Mouse (Mus musculus) liver, embryonic 12.5 days (tissue): Measurements from ENCODE around the gene Lyz1. TPM values are rescaled to one million over a fixed set of nuclear protein-coding genes. Genes with fewer than 3 reads are reported as not detected.
"Not testable (repeated sequence)": the region's sequence is repeated elsewhere in the genome, so short reads cannot be mapped to it uniquely, and the experiment has no call there.

Experiments used
- ATAC-seq: fragments of 200-750 bp; cut with Nextera tagmentation; 2 replicates; pipeline ENCODE4 v1.8.0; 2017; ENCODE audit warnings: moderate number of reproducible peaks, mild to moderate bottlenecking, moderate library complexity
- H3K27ac ChIP-seq: fragments of 300-500 bp; sonication (generic); 2 replicates; pipeline ENCODE4 v1.5.1; 2016; ENCODE audit warnings: mild to moderate bottlenecking
- H3K27me3 ChIP-seq: fragments of 300-500 bp; sonication (generic); replicated peaks from 2 replicates; pipeline ENCODE4 v1.6.1; 2016; ENCODE audit warnings: mild to moderate bottlenecking, moderate library complexity
- H3K36me3 ChIP-seq: fragments of 300-500 bp; sonication (generic); 2 replicates; pipeline ENCODE4 v1.6.1; 2016; ENCODE audit warnings: mild to moderate bottlenecking, moderate library complexity
- H3K4me1 ChIP-seq: fragments of 300-500 bp; sonication (generic); 2 replicates; pipeline ENCODE4 v1.6.1; 2016
- H3K4me2 ChIP-seq: fragments of 300-500 bp; sonication (generic); 2 replicates; pipeline ENCODE4 v1.6.1; 2016; ENCODE audit warnings: mild to moderate bottlenecking, moderate library complexity
- H3K4me3 ChIP-seq: fragments of 300-500 bp; sonication (generic); 2 replicates; pipeline ENCODE4 v1.5.1; 2016; ENCODE audit warnings: mild to moderate bottlenecking, moderate library complexity
- H3K9ac ChIP-seq: fragments of 300-500 bp; sonication (generic); 2 replicates; pipeline ENCODE4 v1.6.1; 2016; ENCODE audit warnings: mild to moderate bottlenecking, moderate library complexity
- H3K9me3 ChIP-seq: fragments of 300-500 bp; sonication (generic); replicated peaks from 2 replicates; pipeline ENCODE4 v1.6.1; 2016; ENCODE audit warnings: mild to moderate bottlenecking, moderate library complexity
- WGBS: fragments of 180-500 bp; shearing (Covaris S2); methylation state at CpG from one replicate; pipeline ENCODE4 v1.1.7; 2016; ENCODE audit not compliant: insufficient replicate concordance; 5-methylcytosine and 5-hydroxymethylcytosine counted together
- polyA plus RNA-seq: library from polyadenylated mRNA; unstranded; fragments of >200 nt; fragmentation: Nextera tagmentation; extraction: Ambion mirVana; gene quantifications from 2 replicates; pipeline ENCODE4 v1.2.1, GENCODE M21; 2016

Lyz1 gene
- polyA plus RNA-seq, 1 experiment from 2014 or later = not detected

- 62% methylated on average over 3 of the region's 7 CpGs for WGBS
- H3K9me3 ChIP-seq, H3K27ac ChIP-seq, H3K36me3 ChIP-seq, H3K4me3 ChIP-seq, H3K9ac ChIP-seq, H3K4me1 ChIP-seq, H3K27me3 ChIP-seq, H3K4me2 ChIP-seq, ATAC-seq: not testable (repeated sequence)
These were observed 18.0 kb downstream of the Lyz1 start for GRCm38 (mm10) chr10:117274645-117275044.

- H3K9ac ChIP-seq = no peak overlapping the region
- ATAC-seq = no peak
- no peak overlapping the region for H3K4me3 ChIP-seq
- no peak overlapping the region for H3K4me2 ChIP-seq
- H3K27ac ChIP-seq = no peak overlapping the region
- H3K36me3 ChIP-seq = no peaks in the 10 kb centered on the region
- H3K9me3 ChIP-seq = no peaks in the 10 kb centered on the region
- no peaks in the 10 kb centered on the region for H3K4me1 ChIP-seq
- no peaks in the 10 kb centered on the region for H3K27me3 ChIP-seq
These were observed 20.6 kb downstream of the Lyz1 start for GRCm38 (mm10) chr10:117272023-117272422.

GRCm38 (mm10) chr10:117259870-117260269 is 32.8 kb downstream of the Lyz1 start:
- Histone ChIP-seq H3K27me3 (no peaks in the 10 kb centered on the region), H3K4me1 (no peaks in the 10 kb centered on the region), H3K9me3 (0 out of 2 replicates have a peak, but pooled peaks cover 7% of the 10 kb centered on the region), H3K27ac (no peak overlapping the region), H3K36me3 (no peaks in the 10 kb centered on the region), H3K9ac (no peak overlapping the region), H3K4me3 (no peak overlapping the region), H3K4me2 (no peak overlapping the region)
- no peak for ATAC-seq

- no peaks in the 10 kb centered on the region for H3K27me3 ChIP-seq
- WGBS = 70% methylated on average over 12 of the region's 12 CpGs
- ATAC-seq = no peak
These were observed 54.1 kb downstream of the Lyz1 start, which contains the start of gene 9530003J23Rik for GRCm38 (mm10) chr10:117238603-117239002. Gene 9530003J23Rik, minus strand, starts transcription at chr10:117238703.

More at GRCm38 (mm10) chr10:117238603-117239002, 54.1 kb downstream of the Lyz1 start, which contains the start of gene 9530003J23Rik:
- Histone ChIP-seq H3K9me3 (no peaks in the 10 kb centered on the region), H3K4me3 (no peak within 1 kb of the TSS), H3K9ac (no peak within 1 kb of the TSS), H3K36me3 (no peaks in the 10 kb centered on the region), H3K4me1 (no peaks in the 10 kb centered on the region), H3K4me2 (no peak within 1 kb of the TSS), H3K27ac (no peak within 1 kb of the TSS)

Other genes starting within 250 kb of the Lyz1 start
- not detected in 2 replicates for gene Lrrc10, start 247.5 kb downstream of the Lyz1 start, polyA plus RNA-seq
- 249 and 252 TPM in 2 replicates for gene Cct2, start 229.1 kb downstream of the Lyz1 start, polyA plus RNA-seq
- gene Frs2, start 144.3 kb downstream of the Lyz1 start, polyA plus RNA-seq = 11.3 and 13.3 TPM in 2 replicates
- 54.0 and 61.9 TPM in 2 replicates for gene Yeats4, start 68.4 kb downstream of the Lyz1 start, polyA plus RNA-seq
- gene 9530003J23Rik, start 54.2 kb downstream of the Lyz1 start, polyA plus RNA-seq = not detected in 2 replicates
- 115 and 120 TPM in 2 replicates for gene Lyz2, start 10.5 kb downstream of the Lyz1 start, polyA plus RNA-seq
- gene Cpsf6, start 87.1 kb upstream of the Lyz1 start, polyA plus RNA-seq = 92.5 and 96.8 TPM in 2 replicates